Mouse (Mus musculus) spleen, postnatal 10 days (tissue): ENCODE results near the gene Cuzd1.

Experiments used
- DNase-seq, 2 experiments: peaks; one replicate each; pipeline ENCODE4 v3.0.0; 2021 to 2022; ENCODE audit warnings: low spot score in 2 of 2

Cuzd1 gene

GRCm38 (mm10) chr7:131322192-131322591 lies at the start of gene Cuzd1:
Gene Cuzd1 (minus strand): TSS chr7:131322292.
- no peak for DNase-seq

GRCm38 (mm10) chr7:131371470-131371860 lies 49.4 kb upstream of the Cuzd1 start:
- no peak for DNase-seq

GRCm38 (mm10) chr7:131370648-131371469 lies 48.8 kb upstream of the Cuzd1 start, which contains the start of gene Pstk:
Gene Pstk (plus strand): TSS chr7:131371141.
- DNase-seq = peak; percentile 82 to 88

GRCm38 (mm10) chr7:131364131-131364530 lies 42.0 kb upstream of the Cuzd1 start:
- DNase-seq = no peak

- peak; percentile 83 to 88 for DNase-seq
Measured at GRCm38 (mm10) chr7:131362615-131363300, 40.7 kb upstream of the Cuzd1 start, which contains the start of gene 2310057M21Rik. Gene 2310057M21Rik (minus strand): TSS chr7:131362759.

- DNase-seq = no peak
Measured at GRCm38 (mm10) chr7:131362269-131362614, 40.1 kb upstream of the Cuzd1 start.

GRCm38 (mm10) chr7:131356105-131356504 lies 34.0 kb upstream of the Cuzd1 start:
- no peak for DNase-seq

GRCm38 (mm10) chr7:131345856-131346541 lies 23.9 kb upstream of the Cuzd1 start:
- DNase-seq = no peak

- no peak for DNase-seq
Measured at GRCm38 (mm10) chr7:131337502-131338068, 15.5 kb upstream of the Cuzd1 start.

GRCm38 (mm10) chr7:131333564-131333963 lies 11.5 kb upstream of the Cuzd1 start, which contains the start of gene Fam24a:
Gene Fam24a (plus strand): TSS chr7:131333864.
- DNase-seq = no peak

GRCm38 (mm10) chr7:131331688-131332087 lies 9.6 kb upstream of the Cuzd1 start:
- DNase-seq = no peak

GRCm38 (mm10) chr7:131329416-131329815 lies 7.3 kb upstream of the Cuzd1 start, which contains the start of gene Fam24b:
Gene Fam24b (minus strand): TSS chr7:131329516.
- no peak for DNase-seq

GRCm38 (mm10) chr7:131327054-131327453 lies 5.0 kb upstream of the Cuzd1 start:
- no peak for DNase-seq

- DNase-seq = no peak
Measured at GRCm38 (mm10) chr7:131318340-131318739, 3.8 kb downstream of the Cuzd1 start.

GRCm38 (mm10) chr7:131317587-131317986 lies 4.5 kb downstream of the Cuzd1 start:
- no peak for DNase-seq

- DNase-seq = no peak
Measured at GRCm38 (mm10) chr7:131314493-131314892, 7.6 kb downstream of the Cuzd1 start.

GRCm38 (mm10) chr7:131306733-131307132 lies 15.4 kb downstream of the Cuzd1 start:
- no peak for DNase-seq

GRCm38 (mm10) chr7:131303340-131303739 lies 18.8 kb downstream of the Cuzd1 start:
- DNase-seq = no peak

GRCm38 (mm10) chr7:131297151-131297550 lies 24.9 kb downstream of the Cuzd1 start:
- DNase-seq = no peak

GRCm38 (mm10) chr7:131265851-131266250 lies 56.2 kb downstream of the Cuzd1 start:
- DNase-seq = no peak

- DNase-seq = no peak
Measured at GRCm38 (mm10) chr7:131264251-131264650, 57.8 kb downstream of the Cuzd1 start.

GRCm38 (mm10) chr7:131260946-131261345 lies 61.1 kb downstream of the Cuzd1 start:
- no peak for DNase-seq
